Mouse (Mus musculus) retina, postnatal 7 days (tissue): ENCODE measurements around the gene E030018B13Rik.

Experiments
- DNase-seq: peaks from one replicate; pipeline ENCODE4 v3.0.0-alpha.2; 2012; ENCODE audit warnings: low read depth, low spot score

E030018B13Rik gene

DNA sequence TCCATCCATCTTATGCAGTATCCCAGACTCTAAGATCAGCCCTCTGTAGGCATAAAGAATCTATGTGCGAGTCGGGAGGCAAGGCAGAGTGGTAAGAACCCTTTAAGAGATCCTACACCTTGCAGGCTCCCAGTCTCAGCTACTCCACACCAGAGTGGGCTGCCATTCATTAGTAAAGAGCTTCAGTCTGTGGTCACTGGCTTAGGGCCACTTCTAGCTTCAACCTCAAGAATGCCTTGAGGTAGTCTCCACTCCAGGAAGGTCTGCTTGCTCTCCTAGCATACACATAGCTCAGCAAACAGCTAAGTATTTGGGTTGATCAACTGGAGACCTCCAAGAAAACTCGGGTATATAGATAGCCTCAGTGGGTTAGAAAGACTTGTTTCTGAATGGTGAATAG lies 19.0 kb upstream of the E030018B13Rik start:
- DNase-seq: no peak

DNA sequence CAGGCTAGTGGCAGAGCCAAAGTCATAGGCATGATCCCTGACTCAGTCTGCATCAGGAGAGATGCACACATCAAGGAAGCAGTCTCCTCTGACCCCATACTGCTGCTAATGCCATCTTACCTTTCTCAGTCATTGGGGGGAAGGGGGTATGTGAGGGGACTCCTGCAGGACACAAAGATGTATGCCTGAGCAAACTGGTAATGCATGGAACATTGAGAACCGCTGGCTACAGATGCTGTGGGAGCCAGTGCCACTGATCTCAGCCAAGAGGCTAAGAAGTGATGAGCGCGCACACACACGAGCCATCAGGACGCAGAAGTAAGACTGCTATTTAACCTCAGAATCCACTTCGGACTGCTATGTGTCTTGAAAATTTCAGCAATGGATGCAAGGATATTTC lies 18.5 kb upstream of the E030018B13Rik start:
- DNase-seq: no peak

DNA sequence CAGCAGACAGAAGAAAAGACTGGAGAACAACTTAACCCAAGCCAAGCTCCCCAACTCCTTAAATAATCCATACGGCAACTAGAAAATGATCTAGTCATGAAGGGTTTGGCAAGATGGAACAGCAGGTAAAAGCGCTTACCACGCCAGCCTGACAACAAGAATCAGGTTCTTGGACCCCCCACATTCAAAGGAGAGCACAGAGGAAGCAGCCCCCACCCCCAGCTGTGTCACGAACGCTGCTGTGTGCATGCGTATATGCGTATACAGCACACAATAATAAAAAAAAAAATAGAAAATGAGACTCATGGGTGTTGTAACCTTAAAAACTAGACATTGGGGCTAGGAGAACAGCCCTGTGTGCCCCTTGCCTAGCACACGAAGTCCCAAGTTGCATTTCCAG lies 16.7 kb upstream of the E030018B13Rik start:
- DNase-seq: no peak

DNA sequence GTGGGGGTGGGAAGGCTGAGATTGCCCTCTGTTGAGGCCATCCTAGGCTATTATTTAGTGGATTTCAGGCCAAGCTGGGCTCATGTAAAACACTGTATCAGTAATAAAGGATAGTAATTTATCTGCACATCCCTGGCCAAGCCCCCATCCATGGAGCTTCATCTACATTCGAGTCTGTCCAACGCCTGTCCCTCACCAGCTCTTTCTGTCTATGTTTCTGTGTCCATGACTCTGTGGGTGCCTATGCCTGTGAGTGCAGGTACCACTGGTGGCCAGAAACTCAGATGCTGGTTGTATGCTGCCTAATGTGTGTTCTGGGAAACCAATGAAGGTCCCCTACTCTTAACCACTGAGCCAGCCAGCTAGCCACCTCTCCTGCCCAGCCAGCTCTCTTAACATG lies 16.2 kb upstream of the E030018B13Rik start:
- no peak for DNase-seq

DNA sequence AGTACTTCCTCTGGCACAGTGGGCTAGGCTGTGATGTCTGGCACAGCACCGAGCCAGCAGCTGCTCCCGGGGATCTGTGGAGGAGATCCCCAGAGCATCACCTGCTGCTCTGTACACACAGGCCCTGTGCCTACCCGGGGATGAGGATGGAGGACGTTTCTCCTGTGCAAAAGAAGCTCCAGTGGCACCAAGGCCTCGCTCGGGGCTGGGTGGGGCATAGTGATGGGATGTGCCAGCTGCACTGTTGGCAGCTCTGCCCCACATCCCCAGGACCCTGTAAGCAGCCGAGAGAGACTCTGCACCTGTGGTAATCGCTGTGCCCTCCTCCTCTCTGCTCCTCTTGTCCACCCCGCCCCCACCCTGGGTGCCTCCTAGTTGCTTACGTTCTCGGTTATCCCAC lies 15.3 kb upstream of the E030018B13Rik start:
- DNase-seq: no peak

DNA sequence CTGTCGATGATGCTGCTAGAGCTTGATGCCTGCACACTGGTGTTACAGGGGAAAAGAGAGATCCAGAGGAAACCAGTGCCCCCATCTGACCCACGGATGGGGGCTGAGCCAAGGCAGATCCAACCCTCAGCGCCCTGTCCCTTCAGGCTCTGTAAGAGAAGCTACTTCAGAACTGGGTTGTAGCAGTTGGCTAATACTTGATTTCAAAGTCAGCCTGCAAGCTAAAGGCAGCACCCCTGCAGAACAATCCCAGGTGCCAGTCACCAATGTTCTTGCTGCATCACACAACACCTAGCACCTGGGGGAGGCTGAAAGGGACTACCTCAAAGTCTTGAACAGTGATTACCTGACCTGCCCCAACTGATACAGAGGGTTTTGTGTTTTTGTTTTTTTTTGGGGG lies 14.7 kb upstream of the E030018B13Rik start:
- no peak for DNase-seq

DNA sequence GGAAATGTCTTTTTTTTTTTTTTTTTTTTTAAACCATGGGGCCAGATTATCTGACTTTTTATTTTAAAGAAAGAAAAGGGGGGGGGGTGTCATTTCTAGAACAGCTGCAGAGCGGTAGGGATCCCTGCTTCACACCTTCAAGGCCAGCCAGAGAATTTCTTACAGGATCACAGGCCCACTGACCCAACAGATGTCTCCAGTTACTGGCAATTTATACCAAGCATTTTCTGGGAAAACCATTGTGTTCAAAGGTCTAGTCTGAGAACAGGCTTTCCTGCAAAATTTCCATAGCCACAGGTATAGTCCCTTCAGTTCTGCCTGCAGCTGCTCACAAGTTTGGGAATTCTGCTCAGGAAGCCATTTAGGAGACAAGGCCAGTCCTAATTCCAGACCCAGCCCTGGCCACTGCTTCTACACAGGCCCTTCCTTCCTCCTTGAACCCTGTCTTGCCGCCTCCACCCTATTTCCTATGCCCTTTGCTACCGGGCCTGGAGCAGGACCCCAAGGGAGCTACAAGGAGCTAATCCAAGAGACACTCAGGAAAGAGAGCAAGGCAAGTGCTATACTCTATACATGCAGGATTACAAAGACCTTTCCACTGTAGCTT lies 13.9 kb upstream of the E030018B13Rik start:
- DNase-seq: no peak

DNA sequence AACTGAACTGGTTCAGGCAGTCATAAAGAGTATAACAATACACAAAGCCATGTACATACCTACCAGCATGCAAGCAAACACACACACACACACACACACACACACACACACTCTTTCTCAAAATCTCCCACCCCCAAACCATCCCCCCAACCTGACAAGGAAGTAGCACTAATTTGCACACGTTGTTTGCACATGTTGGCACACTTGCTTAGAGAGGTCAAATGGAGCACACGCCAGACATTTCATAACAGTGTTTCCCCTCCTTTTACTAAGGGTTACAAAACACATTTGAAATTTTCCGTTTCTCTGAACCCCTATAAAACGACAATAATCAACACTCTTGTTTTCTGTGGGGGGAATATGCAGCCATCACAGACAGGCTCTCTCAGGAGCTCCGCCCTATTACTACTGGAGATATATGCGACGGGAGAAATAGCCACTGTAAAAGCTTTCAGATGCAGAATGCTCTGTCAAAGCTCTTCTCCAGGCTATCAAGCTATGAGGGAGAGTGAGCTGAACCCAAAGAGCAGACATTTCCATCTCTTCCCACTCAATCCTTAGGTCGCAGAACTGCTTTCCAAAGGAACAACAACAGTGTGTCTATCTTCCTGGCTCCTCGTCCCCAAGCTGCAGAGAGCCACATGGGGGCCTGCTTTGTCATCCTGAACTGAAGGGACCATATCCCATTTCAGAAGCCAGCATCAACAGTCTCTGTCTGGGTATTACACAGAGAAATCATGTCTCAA lies 12.8 kb upstream of the E030018B13Rik start:
- no peak for DNase-seq

DNA sequence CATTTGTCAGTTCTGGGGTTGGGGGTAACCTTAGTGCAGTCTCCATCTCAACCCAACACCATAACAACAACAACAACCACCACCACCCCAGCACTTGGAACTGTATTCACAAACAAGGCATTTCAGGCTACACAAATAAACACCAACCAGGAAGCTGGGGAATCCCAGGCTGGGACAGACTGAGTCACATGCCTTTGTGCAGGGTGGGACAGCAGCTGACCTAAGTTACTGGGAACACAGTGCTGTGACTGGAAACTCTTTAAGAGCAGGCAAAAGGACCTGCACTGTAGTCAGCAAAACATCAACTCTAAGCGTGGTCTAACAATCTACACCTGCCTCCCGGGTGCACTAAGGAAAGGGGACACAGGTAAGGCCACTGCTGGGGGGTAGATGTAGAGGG lies 11.5 kb upstream of the E030018B13Rik start:
- no peak for DNase-seq

DNA sequence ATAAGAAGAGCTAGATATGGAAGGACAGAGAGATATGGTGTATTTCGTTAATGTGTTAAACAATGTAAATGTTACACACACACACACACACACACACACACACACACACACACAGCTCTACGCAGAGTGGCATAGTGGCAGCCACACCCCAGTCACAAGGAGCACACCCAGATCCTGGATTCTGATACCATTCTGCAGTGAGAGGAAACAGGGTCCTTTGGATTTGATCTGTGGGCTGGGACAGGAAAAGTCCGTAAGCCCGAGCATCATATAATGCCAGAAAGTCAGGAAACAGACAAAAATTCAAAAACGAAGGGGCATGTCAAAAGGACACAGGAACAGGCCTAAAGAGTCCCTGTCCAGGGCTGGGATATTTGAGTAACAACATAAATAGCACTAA lies 11.0 kb upstream of the E030018B13Rik start:
- no peak for DNase-seq

DNA sequence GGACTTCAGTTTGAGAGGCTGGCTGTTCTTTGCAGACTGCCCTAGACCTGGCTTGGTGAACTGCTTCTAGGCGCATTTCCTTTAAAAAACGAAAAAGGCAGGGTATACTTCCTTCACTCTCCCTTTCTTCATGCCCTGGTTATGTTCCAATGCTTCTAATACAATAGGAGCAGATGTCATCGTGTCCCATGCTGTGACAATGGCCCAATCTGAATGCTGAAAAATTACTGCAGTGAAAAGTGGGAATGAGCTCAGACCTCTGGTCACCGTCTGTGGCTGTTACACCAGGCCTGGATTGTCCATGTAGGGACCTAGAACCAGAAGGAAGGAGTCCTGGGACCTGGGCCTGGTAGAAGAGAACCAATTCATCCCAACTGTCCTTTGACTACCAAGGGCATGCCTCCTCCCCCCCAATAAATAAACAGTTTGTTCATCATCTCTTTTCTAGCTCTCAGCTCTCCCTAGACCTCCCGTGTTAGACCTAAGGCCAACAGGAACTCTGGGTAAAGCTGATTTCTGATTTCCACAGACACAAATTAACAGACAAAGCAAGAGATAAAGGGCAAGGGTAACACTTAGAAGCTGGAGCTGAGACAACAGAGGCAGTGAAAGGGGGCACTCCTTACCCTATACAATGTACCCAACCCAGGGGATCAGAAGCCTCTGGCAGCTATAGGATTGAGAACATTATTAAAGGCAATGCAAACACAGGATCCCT lies 8.7 kb upstream of the E030018B13Rik start:
- no peak for DNase-seq

DNA sequence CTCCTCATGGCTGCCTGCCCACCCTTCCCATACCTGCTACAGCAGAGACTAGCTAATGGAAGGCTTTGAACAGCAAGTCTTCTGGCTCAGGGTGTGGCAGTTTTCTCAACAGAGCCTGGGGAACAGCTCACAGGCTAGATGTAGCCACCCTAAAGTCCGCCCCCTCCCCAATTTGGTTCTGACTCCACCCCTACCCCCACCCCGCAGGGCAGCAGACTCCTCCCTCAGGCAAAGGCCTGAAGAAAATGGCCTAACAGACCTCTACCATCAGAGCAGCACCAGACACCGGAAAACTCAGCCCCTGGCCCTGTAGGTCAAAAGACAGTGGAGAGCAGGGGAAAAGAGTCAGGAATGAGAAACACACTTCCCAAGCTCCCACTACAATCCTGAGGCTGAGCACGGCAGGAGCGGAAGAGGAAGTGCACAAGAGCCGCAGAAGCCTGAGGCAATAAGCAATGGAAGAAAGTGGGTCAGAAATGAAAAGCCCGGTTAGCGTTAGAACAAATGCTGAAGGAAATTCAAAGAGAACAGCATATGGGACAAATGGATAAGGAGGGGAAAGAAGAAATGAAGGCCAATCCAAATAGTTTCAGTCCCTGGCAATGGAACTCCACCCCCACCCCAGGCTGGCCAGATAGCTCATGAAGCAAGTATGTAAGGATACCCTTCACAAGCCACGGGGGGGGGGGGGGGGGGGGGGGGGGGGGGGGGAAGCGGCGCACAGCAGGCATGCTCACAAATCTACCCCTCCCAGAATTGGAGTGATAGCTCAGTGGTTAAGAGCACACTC lies 8.0 kb upstream of the E030018B13Rik start:
- no peak for DNase-seq

DNA sequence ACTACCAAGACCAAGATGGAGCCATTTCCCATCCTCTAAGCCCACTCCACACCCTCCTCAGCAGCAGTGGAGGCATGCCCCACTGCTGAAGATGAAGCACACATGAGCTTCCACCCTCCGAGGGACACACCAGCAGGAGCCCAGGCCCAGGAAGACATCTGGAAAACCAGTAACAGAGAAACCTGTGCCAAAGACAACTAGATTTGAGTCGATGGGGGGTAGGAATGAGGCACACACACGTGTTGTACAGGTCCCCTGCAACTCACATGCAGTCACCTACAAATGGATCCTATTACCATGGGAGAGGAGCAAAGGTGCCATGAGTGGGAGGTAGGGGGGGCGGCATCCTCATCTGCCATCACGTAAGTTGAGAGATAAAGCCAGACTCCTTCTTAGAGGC lies 6.4 kb upstream of the E030018B13Rik start:
- no peak for DNase-seq

DNA sequence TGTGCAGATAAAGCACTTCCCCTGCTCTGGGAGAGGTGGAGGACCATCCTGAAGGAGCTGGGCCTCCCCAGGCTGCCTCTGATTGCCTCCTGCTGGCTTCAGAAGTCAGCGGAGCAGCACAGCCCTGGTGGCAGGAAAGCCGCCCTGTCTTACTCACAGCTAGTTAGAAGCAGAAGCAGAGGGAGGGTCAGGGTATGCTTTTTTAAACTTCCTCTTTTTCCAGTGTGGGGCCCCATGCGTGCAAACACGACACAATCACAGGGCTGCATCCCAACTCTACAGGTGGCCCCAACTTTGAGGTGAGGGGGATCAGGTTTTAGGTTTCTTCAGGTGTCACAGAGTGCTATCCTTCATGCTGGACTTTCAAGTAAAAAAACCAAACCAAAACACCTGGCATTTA lies 5.7 kb upstream of the E030018B13Rik start:
- DNase-seq: no peak

DNA sequence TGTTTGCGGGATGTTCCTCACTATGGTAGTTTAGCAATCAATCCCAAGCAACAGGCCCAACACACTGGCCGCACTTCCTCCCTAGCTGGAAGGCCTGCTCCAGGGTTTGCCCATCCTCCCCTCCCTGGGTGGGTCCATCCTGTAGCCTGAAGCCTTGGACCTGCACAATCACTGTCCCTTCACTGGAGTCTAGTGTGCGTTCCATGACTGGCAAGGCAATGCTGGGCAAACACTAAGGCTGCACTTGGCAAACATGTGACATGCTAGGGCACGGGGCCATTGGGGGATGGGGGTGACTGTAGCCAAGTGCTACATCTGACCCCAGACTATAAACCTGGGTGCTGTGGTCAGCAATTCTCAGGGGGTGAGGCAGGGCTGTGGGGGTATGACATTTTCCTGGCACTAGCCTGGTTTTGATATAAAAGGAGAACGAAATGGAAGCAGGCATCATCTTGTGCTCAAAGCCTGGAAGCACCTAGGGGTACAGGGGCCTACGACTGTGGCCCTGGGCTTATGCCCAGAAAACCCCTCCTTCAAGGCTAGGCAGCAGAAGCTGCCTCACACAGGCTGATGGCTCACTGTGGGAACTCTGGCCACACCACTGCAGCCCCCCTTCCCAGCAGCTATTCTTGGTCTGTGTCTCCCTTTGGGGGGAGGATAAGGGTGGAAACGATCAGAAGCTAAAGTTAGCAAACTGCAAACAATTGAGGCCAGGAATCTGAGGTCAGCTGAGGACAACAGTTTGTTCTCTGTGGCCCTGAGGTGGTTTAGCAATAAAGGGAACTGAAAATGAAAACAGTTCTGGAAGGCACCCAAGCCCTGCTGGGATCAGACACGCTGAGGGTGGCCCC lies 5.0 kb upstream of the E030018B13Rik start:
- DNase-seq: no peak

DNA sequence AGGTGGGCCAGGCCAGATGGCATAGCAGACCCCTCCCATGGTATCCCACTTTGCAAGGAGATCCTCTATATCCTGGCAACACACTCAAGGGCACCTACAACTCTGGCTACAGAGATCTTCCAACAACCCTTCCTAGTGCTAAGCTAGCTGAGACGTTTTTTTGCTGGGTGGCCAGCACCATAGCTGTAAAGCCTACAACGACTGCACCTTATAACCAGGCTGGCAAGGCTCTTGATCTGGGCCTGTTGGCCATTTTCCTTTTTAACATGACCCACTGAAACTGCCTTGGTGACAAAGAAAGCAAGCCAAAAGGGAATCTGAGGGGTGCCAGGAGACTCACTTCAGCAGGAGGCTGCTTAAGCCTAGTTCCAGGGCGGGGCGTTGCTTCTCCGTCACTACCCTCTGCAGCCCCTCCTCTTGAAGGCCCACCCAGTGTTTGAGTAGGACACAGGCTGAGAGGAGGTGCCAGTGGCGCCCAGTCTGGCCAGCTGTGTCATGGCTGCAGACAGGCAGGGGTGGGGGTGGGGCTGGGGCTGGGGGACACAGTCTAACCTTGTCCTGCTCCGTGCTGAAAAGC lies 4.3 kb upstream of the E030018B13Rik start:
- no peak for DNase-seq

DNA sequence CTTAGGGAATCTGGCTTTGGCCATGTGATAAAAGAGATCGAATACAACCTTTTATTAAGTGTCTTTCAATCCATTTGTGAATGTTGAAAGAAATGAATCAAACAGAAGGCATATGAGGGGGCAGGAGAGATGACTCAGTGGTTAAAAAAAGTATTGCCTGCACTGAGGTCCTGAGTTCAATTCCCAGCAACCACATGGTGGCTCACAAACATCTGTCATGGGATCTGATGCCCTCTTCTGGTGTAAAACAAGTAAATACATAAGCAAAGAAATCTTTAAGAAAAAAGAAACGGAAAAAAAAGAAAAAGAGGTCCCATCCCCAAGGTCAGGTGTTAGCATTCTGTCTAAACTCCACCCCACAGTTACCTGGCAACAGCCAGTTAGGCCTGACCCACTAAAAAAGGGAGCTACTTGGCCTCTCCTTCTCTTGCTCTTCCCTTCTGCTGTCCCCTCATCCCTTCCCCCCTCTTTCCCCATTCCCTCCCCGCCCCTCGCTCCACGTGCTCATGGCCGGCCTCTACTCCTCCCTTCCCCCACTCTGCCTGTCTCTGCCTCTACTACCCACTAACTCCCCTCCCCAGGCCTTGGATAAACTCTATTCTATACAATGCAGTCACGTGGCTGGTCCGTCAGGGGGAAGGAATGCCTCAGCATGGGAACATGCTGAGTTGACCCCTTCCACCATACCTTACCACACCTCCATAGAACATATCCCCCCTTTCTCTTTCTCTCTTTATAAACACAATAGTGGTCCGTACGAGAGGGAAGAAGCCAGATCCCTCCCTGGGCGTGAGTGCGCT lies 3.5 kb upstream of the E030018B13Rik start:
- DNase-seq: no peak

DNA sequence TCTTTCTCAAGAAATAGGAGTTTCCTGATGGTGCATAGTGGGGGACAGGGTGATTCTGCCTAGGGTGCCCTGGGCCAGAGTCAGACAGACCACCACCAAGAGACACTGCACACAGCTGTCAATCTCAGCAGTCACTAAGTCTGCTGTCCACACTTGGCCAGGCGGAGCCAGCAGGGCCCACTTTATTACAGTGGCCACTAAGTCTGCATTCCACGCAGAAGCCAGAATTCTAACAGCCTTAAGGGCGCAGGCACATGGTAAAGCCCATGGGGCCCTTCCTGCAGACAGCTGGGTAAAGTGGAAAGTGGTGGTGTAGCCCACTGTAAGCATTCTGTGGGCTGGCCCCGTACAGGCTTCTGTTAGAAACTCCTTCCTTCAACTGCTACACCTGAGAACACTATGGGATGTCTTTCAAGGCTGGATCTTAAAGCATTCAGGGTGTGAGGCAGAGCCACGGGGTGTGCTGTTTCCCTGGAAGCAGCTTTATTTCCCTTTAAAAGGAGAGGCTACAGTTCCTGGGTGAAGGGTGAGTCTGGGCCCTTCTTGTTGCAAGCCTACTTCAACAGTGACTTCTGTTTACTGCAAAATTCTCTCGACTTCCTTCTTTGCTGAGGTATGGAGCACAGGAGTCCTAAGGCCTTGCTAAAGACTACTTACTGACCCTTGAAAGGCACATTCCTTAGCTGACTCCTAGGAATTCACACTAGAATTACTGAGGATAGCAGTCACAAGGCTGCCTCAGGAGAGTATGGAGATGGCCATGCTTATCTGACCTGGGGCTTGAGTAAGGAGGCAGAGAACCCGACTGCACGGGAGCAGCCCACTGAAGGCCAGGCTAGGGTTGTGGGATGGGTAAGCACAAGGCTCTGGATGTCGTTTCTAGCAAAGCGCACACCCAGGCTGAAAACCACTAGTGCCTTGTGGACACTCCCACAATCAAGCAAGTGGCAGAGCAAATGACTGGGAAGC lies 2.6 kb upstream of the E030018B13Rik start:
- no peak for DNase-seq

DNA sequence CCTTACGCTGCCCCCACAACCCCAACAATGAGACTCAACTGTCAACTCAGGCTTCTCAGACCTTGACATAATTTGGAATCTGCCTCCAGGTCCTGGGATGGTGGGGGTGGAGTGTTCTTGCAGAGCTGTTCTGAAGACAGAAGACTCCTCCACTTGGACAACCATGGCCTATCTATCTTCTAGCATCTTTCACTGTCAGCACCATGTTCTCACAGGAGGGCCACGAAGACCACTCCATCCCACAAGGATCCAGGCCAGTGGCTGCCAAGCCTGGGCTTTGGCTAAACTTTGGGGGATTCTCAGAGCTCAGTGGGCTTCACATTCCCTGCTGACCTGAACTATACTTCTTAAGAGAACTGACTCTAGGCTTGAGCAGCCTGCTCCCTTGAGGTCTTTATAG lies 1.8 kb upstream of the E030018B13Rik start:
- no peak for DNase-seq
